ENCODE assay signal across 20 mouse cellular contexts in the genomic region with DNA sequence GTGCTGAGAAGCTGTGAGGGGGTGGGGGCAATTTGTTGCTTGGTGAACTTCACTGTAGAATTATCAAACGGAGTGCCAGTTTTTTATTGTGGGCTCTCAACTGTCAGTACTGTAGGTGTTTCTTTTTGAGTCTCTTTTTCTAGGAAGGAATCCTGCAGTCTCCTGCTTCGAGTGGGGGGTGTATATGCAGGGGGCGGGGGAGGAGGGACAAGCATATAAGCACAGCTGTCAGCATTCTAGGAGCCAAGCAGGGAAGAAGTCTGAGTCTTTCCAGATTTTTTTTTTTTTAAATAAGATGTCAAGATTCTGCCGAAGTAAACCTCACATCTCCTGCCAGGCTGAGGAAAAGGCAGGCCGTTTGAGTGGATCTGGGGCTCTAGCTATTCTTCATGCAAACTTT.
DNase-seq lines count a peak whose midpoint lies in the region; ATAC-seq and TF ChIP-seq lines count a peak whose summit lies in the region.
"Had no signal": no experiment of that assay in that cellular context is flagged by ENCODE, and none has a peak within 500 bp of the region (broad histone marks: within the 10 kb centered on the region; RNA-seq: fewer than 3 reads in every experiment).

No protein-coding gene starts in this region.

- TF ChIP-seq EP300 in lung, postnatal 0 days (IDR thresholded peaks at IDR 0.05) = no peak
- no peak for TF ChIP-seq EP300 in stomach, postnatal 0 days (optimal IDR thresholded peaks at IDR 0.05)

- H3K4me2 ChIP-seq in lung, embryonic 15.5 days = no peak overlapping the region
- H3K4me2 ChIP-seq in lung, postnatal 0 days (replicated peaks; ENCODE audit: low read depth, low read length) = no peak overlapping the region
- H3K4me2 ChIP-seq in stomach, postnatal 0 days (replicated peaks; ENCODE audit: low read depth) = no peak overlapping the region
- H3K4me2 ChIP-seq: embryonic facial prominence, embryonic 12.5 days; forebrain, embryonic 12.5 days; heart, embryonic 12.5 days; hindbrain, embryonic 15.5 days had no signal

- no peak overlapping the region for H3K9ac ChIP-seq in lung, embryonic 15.5 days
- no peak overlapping the region for H3K9ac ChIP-seq in lung, postnatal 0 days (replicated peaks; ENCODE audit: low read depth)
- no peak overlapping the region for H3K9ac ChIP-seq in stomach, postnatal 0 days (ENCODE audit: low read length)
- H3K9ac ChIP-seq: embryonic facial prominence, embryonic 12.5 days; forebrain, embryonic 12.5 days; forebrain, postnatal 0 days; heart, embryonic 12.5 days; hindbrain, embryonic 15.5 days had no signal

- no peaks in the 10 kb centered on the region for H3K4me1 ChIP-seq in lung, embryonic 15.5 days
- H3K4me1 ChIP-seq in lung, postnatal 0 days (ENCODE audit: insufficient read depth, low read depth, low read length) = no peaks in the 10 kb centered on the region
- no peaks in the 10 kb centered on the region for H3K4me1 ChIP-seq in stomach, postnatal 0 days (replicated peaks; ENCODE audit: control insufficient read depth, insufficient read depth)
- H3K4me1 ChIP-seq: embryonic facial prominence, embryonic 12.5 days; forebrain, embryonic 12.5 days; heart, embryonic 12.5 days; hindbrain, embryonic 15.5 days had no signal

- 0 out of 2 replicates have a peak, but pooled peaks have one; percentile 62 for ATAC-seq in lung, embryonic 15.5 days (ENCODE audit: borderline replicate concordance, extremely low read depth, low FRiP score, low TSS enrichment)
- ATAC-seq in lung, postnatal 0 days = no peak
- ATAC-seq in stomach, postnatal 0 days (ENCODE audit: low FRiP score, low TSS enrichment) = no peak
- ATAC-seq: forebrain, postnatal 0 days had no signal

- intact Hi-C loops in heart, postnatal 10 days (cut with DNase I) = no loop called here

- no peak overlapping the region for H3K4me3 ChIP-seq in lung, embryonic 15.5 days
- H3K4me3 ChIP-seq in lung, postnatal 0 days (ENCODE audit: low read depth, low read length) = no peak overlapping the region
- H3K4me3 ChIP-seq in stomach, postnatal 0 days (ENCODE audit: low read depth, low read length) = no peak overlapping the region
- H3K4me3 ChIP-seq: embryonic facial prominence, embryonic 12.5 days; forebrain, embryonic 12.5 days; heart, embryonic 12.5 days; hindbrain, embryonic 15.5 days had no signal

- TF ChIP-seq CTCF in lung, postnatal 0 days (IDR thresholded peaks at IDR 0.05) = no peak
- no peak for TF ChIP-seq CTCF in brain, embryonic 14.5 days (IDR thresholded peaks at IDR 0.05; ENCODE audit: borderline replicate concordance, extremely low read depth, insufficient read depth, insufficient read length)
- TF ChIP-seq CTCF in stomach, postnatal 0 days (IDR thresholded peaks at IDR 0.05; ENCODE audit: low read depth) = no peak

- peak; percentile 34 for DNase-seq in heart, adult 11 months
- no peak for DNase-seq in heart, postnatal 10 days
- DNase-seq in lung, postnatal 0 days (ENCODE audit: low spot score) = no peak
- DNase-seq in brain, adult 2 months (ENCODE audit: low read depth, low spot score) = peak; percentile 56
- peak; percentile 7 for DNase-seq in brain, embryonic 14.5 days (ENCODE audit: low read depth)
- DNase-seq in stomach, postnatal 0 days (ENCODE audit: low spot score) = no peak
- DNase-seq: adrenal gland, adult 2 months; adrenal gland, postnatal 25 days; cerebellum, adult 11 months; cerebellum, adult 8-10 months; cerebellum, postnatal 14 days; embryo, embryonic 11 days; forebrain, postnatal 0 days; gastrocnemius, postnatal 14 days; heart, postnatal 36 days had no signal

- H3K36me3 ChIP-seq in lung, embryonic 15.5 days = no peaks in the 10 kb centered on the region
- no peaks in the 10 kb centered on the region for H3K36me3 ChIP-seq in lung, postnatal 0 days (ENCODE audit: insufficient read depth, low read length)
- H3K36me3 ChIP-seq in stomach, postnatal 0 days (ENCODE audit: control insufficient read depth, insufficient read depth, low read length) = no peaks in the 10 kb centered on the region
- H3K36me3 ChIP-seq: embryonic facial prominence, embryonic 12.5 days; forebrain, embryonic 12.5 days; hindbrain, embryonic 15.5 days had no signal

- no peak overlapping the region for H3K27ac ChIP-seq in lung, embryonic 15.5 days
- no peak overlapping the region for H3K27ac ChIP-seq in lung, postnatal 0 days (ENCODE audit: low read length)
- no peak overlapping the region for H3K27ac ChIP-seq in stomach, postnatal 0 days (replicated peaks)
- H3K27ac ChIP-seq: embryonic facial prominence, embryonic 12.5 days; forebrain, embryonic 12.5 days; hindbrain, embryonic 15.5 days had no signal

- WGBS in lung, embryonic 15.5 days = 41% methylated on average over 5 of the region's 5 CpGs
- 37% methylated on average over 5 of the region's 5 CpGs for WGBS in lung, postnatal 0 days
- WGBS in stomach, postnatal 0 days = 41% methylated on average over 5 of the region's 5 CpGs

- TF ChIP-seq POLR2A in brain, embryonic 14.5 days (IDR thresholded peaks at IDR 0.05; ENCODE audit: borderline replicate concordance, extremely low read depth, insufficient read depth, insufficient read length, poor library complexity, severe bottlenecking) = no peak

- no peaks in the 10 kb centered on the region for H3K27me3 ChIP-seq in lung, embryonic 15.5 days
- no peaks in the 10 kb centered on the region for H3K27me3 ChIP-seq in lung, postnatal 0 days (replicated peaks; ENCODE audit: insufficient read depth, low read length)
- no peaks in the 10 kb centered on the region for H3K27me3 ChIP-seq in stomach, postnatal 0 days (ENCODE audit: control insufficient read depth, insufficient read depth, low read length)
- H3K27me3 ChIP-seq: embryonic facial prominence, embryonic 12.5 days; heart, embryonic 12.5 days had no signal

- no peaks in the 10 kb centered on the region for H3K9me3 ChIP-seq in lung, embryonic 15.5 days
- H3K9me3 ChIP-seq in lung, postnatal 0 days (ENCODE audit: low read length) = no peaks in the 10 kb centered on the region
- H3K9me3 ChIP-seq in stomach, postnatal 0 days (ENCODE audit: control insufficient read depth, low read length) = no peaks in the 10 kb centered on the region
- H3K9me3 ChIP-seq: embryonic facial prominence, embryonic 12.5 days; forebrain, embryonic 12.5 days; heart, embryonic 12.5 days; hindbrain, embryonic 15.5 days had no signal

Comparison
In these comparisons a context has a peak if more than half of its experiments do, and no peak if none do; other contexts are left out.
1. DNase-seq: peak in heart, adult 11 months (single experiment), brain, adult 2 months (single experiment) and brain, embryonic 14.5 days (single experiment); none in heart, postnatal 10 days (0 of 2), lung, postnatal 0 days (single experiment) and stomach, postnatal 0 days (single experiment).